Mouse (Mus musculus) hindbrain, embryonic 11.5 days (tissue): Measurements from ENCODE around the gene St5. TPM values are rescaled to one million over a fixed set of nuclear protein-coding genes. Genes with fewer than 3 reads are reported as not detected.

ENCODE experiments used
- ATAC-seq: fragments of 200-750 bp; cut with Nextera tagmentation; 2 replicates; pipeline ENCODE4 v1.8.0; 2017; ENCODE audit warnings: mild to moderate bottlenecking, moderate TSS enrichment, moderate library complexity; ENCODE audit not compliant: low FRiP score
- DNase-seq: peaks from one replicate; pipeline ENCODE4 v3.0.0-alpha.2; 2015; ENCODE audit warnings: low spot score
- H3K27ac ChIP-seq: fragments of 300-500 bp; sonication (generic); 2 replicates; pipeline ENCODE4 v1.5.1; 2014; ENCODE audit warnings: mild to moderate bottlenecking, low read depth, low read length
- H3K27me3 ChIP-seq: fragments of 300-500 bp; sonication (generic); 2 replicates; pipeline ENCODE4 v1.6.1; 2014; ENCODE audit warnings: mild to moderate bottlenecking, low read length, moderate library complexity, mixed read lengths; ENCODE audit not compliant: control insufficient read depth, insufficient read depth
- H3K36me3 ChIP-seq: fragments of 300-500 bp; sonication (generic); 2 replicates; pipeline ENCODE4 v1.6.1; 2014; ENCODE audit warnings: mild to moderate bottlenecking, low read length, moderate library complexity, mixed read lengths; ENCODE audit not compliant: control insufficient read depth, insufficient read depth
- H3K4me1 ChIP-seq: fragments of 300-500 bp; sonication (generic); replicated peaks from 2 replicates; pipeline ENCODE4 v1.6.1; 2014; ENCODE audit warnings: low read length, mixed read lengths; ENCODE audit not compliant: control insufficient read depth, insufficient read depth
- H3K4me2 ChIP-seq: fragments of 300-500 bp; sonication (generic); replicated peaks from 2 replicates; pipeline ENCODE4 v1.6.1; 2014; ENCODE audit warnings: mild to moderate bottlenecking, low read depth, low read length
- H3K4me3 ChIP-seq: fragments of 300-500 bp; sonication (generic); 2 replicates; pipeline ENCODE4 v1.5.1; 2014; ENCODE audit warnings: low read depth, low read length
- H3K9ac ChIP-seq: fragments of 300-500 bp; sonication (generic); 2 replicates; pipeline ENCODE4 v1.6.1; 2014; ENCODE audit warnings: low read depth, low read length
- H3K9me3 ChIP-seq: fragments of 300-500 bp; sonication (generic); 2 replicates; pipeline ENCODE4 v1.6.1; 2016; ENCODE audit warnings: low read length; ENCODE audit not compliant: control insufficient read depth
- whole genome bisulfite sequencing: fragments of 180-500 bp; shearing (Covaris S2); extraction: QIAGEN DNeasy Blood & Tissue Kit; methylation state at CpG from one replicate; pipeline ENCODE4 v1.1.7; 2014; 5-methylcytosine and 5-hydroxymethylcytosine counted together
- polyA plus RNA-seq: library from polyadenylated mRNA; unstranded; fragments of >200 nt; fragmentation: Nextera tagmentation; extraction: Ambion mirVana; gene quantifications from 2 replicates; pipeline ENCODE4 v1.2.1, GENCODE M21; 2014

The St5 gene
- polyA plus RNA-seq, 1 experiment from 2014 or later, result 32.5 TPM

GRCm38 (mm10) chr7:109620288-109620687 is 83.1 kb downstream of the St5 start:
- ATAC-seq, result no peak
- WGBS, result 77% methylated on average over 3 of the region's 3 CpGs
- no peak overlapping the region for H3K4me3 ChIP-seq

GRCm38 (mm10) chr7:109618721-109619120 is 84.7 kb downstream of the St5 start:
- Histone ChIP-seq H3K4me2 (no peak overlapping the region), H3K4me1 (0 out of 2 replicates have a peak, but pooled peaks cover 3% of the 10 kb centered on the region), H3K27me3 (no peaks in the 10 kb centered on the region), H3K4me3 (no peak overlapping the region), H3K36me3 (no peaks in the 10 kb centered on the region), H3K9me3 (no peaks in the 10 kb centered on the region), H3K9ac (no peak overlapping the region), H3K27ac (no peak overlapping the region)
- 24% methylated on average over 6 of the region's 6 CpGs for WGBS
- peak; percentile 73 for DNase-seq
- no peak for ATAC-seq

More at GRCm38 (mm10) chr7:109620288-109620687, 83.1 kb downstream of the St5 start:
- Histone ChIP-seq H3K9me3 (no peaks in the 10 kb centered on the region), H3K36me3 (no peaks in the 10 kb centered on the region), H3K27ac (no peak overlapping the region), H3K4me2 (no peak overlapping the region), H3K27me3 (no peaks in the 10 kb centered on the region), H3K4me1 (0 out of 2 replicates have a peak, but pooled peaks cover 2% of the 10 kb centered on the region), H3K9ac (no peak overlapping the region)
- no peak for DNase-seq

GRCm38 (mm10) chr7:109617838-109618237 is 85.6 kb downstream of the St5 start:
- ATAC-seq (no peak), DNase-seq (no peak)
- Histone ChIP-seq H3K4me2 (no peak overlapping the region), H3K4me3 (no peak overlapping the region), H3K9me3 (no peaks in the 10 kb centered on the region), H3K36me3 (no peaks in the 10 kb centered on the region), H3K9ac (no peak overlapping the region), H3K27ac (no peak overlapping the region), H3K27me3 (no peaks in the 10 kb centered on the region), H3K4me1 (peaks cover 4% of the 10 kb centered on the region; the same call in 1 of the 2 replicates)
- WGBS, result 83% methylated on average over 3 of the region's 3 CpGs

DNA sequence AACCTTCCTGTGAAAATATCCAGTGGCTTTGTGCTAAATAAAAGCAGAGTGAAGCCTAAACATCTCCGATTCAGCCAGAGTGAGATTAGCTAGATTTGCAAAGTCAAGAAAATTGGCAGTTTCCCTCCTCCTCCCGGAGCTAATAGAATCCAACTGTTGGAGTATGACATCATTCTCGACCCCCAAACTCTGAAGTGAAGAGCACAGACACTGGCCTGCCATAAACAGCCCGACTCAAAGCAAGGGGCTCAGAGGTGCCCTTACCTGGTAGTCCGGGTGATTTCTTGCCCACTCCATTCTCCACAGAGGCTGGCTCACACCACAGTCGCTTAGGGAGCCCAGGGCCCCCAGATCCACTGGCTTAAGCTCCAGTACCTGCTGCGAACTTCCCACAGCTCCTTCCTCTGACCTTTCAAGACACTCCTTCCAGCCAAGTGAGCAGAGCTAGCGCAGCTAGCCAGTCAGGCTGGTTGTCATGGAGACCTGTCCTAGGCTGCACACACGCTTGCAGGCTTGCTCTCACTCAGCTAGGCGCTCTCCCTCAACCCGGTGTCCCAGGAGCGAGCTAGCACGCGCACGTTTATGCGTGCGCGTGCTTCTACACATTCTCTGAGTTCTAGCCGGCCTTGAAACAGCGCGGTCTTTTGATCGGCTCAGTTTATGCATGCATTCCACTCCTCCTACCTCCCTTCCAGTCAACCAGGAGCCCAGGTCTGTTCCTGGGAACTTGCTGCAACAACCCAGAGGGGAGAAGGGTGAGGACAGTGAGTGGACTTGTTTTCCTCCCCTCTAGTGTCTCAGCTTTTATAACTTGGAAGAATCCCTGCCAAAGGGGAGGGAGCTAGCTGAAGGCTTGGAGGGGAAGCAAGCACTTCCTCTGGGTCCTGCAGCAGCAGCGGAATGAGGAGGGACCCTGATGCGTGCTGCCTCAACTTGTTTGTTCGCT is 87.1 kb downstream of the St5 start:
- Histone ChIP-seq H3K4me1 (peaks cover 6% of the 10 kb centered on the region; the same call in 1 of the 2 replicates), H3K36me3 (no peaks in the 10 kb centered on the region), H3K9me3 (no peaks in the 10 kb centered on the region), H3K4me2 (peak overlapping the region; percentile 50), H3K9ac (peak overlapping the region; percentile 42; the same call in 1 of the 2 replicates), H3K4me3 (peak overlapping the region; percentile 30), H3K27me3 (no peaks in the 10 kb centered on the region), H3K27ac (peak overlapping the region; percentile 73)
- ATAC-seq (peak; percentile 98), DNase-seq (peak; percentile 93)
- WGBS, result 3% methylated on average over 25 of the region's 25 CpGs

GRCm38 (mm10) chr7:109615601-109616000 is 87.8 kb downstream of the St5 start:
- no peak for ATAC-seq
- no peak for DNase-seq
- 36% methylated on average over 4 of the region's 4 CpGs for WGBS
- peak overlapping the region; percentile 42; the same call in 1 of the 2 replicates for H3K9ac ChIP-seq
- no peaks in the 10 kb centered on the region for H3K9me3 ChIP-seq
- H3K27ac ChIP-seq, result peak overlapping the region; percentile 73
- no peaks in the 10 kb centered on the region for H3K36me3 ChIP-seq
- peak overlapping the region; percentile 50 for H3K4me2 ChIP-seq
- peaks cover 6% of the 10 kb centered on the region; the same call in 1 of the 2 replicates for H3K4me1 ChIP-seq
- H3K4me3 ChIP-seq, result peak overlapping the region; percentile 30
- no peaks in the 10 kb centered on the region for H3K27me3 ChIP-seq

DNA sequence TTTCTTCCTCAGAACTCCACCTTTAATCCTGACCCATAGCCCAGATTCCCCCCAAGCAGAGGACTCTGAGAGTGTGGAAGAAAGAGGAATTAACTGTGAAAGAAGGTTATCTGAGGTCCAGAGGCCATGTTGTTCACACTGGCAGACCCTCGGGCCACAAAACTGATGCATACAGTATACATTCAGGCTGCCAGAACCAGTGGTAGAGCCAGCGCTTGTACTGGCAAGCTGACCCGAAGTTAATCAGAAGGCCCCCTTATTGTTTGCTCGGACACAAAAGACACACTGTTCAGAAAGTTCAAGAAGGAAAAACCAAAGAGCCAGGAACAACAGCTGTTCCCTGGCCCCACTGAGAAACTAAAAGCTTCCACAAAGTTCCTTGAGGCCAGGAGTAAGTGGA is 88.5 kb downstream of the St5 start:
- peak; percentile 21 for DNase-seq
- 23% methylated on average over 4 of the region's 4 CpGs for WGBS
- peak overlapping the region; percentile 73 for H3K27ac ChIP-seq
- no peak overlapping the region for H3K9ac ChIP-seq
- no peaks in the 10 kb centered on the region for H3K27me3 ChIP-seq
- no peak for ATAC-seq
- peak overlapping the region; percentile 21 for H3K4me2 ChIP-seq
- H3K4me3 ChIP-seq, result 0 out of 2 replicates have a peak overlapping the region, but pooled peaks have one; percentile 2
- no peaks in the 10 kb centered on the region for H3K36me3 ChIP-seq
- H3K9me3 ChIP-seq, result no peaks in the 10 kb centered on the region
- H3K4me1 ChIP-seq, result peaks cover 6% of the 10 kb centered on the region; the same call in 1 of the 2 replicates

GRCm38 (mm10) chr7:109613531-109614021 is 89.8 kb downstream of the St5 start:
- ATAC-seq (no peak), DNase-seq (peak; percentile 41)
- no peak overlapping the region for H3K9ac ChIP-seq
- no peaks in the 10 kb centered on the region for H3K27me3 ChIP-seq
- peaks cover 6% of the 10 kb centered on the region; the same call in 1 of the 2 replicates for H3K4me1 ChIP-seq
- H3K36me3 ChIP-seq, result no peaks in the 10 kb centered on the region
- H3K27ac ChIP-seq, result peak overlapping the region; percentile 14; the same call in 1 of the 2 replicates
- H3K9me3 ChIP-seq, result no peaks in the 10 kb centered on the region
- no peak overlapping the region for H3K4me3 ChIP-seq
- no peak overlapping the region for H3K4me2 ChIP-seq
- 56% methylated on average over 5 of the region's 5 CpGs for WGBS

- Histone ChIP-seq H3K9me3 (no peaks in the 10 kb centered on the region), H3K4me2 (no peak overlapping the region), H3K27me3 (no peaks in the 10 kb centered on the region), H3K9ac (no peak overlapping the region), H3K4me3 (no peak overlapping the region), H3K4me1 (peaks cover 6% of the 10 kb centered on the region; the same call in 1 of the 2 replicates), H3K27ac (peak overlapping the region; percentile 47), H3K36me3 (no peaks in the 10 kb centered on the region)
- no peak for DNase-seq
- ATAC-seq, result no peak
- 75% methylated on average over 2 of the region's 3 CpGs for WGBS
These were observed 90.4 kb downstream of the St5 start for GRCm38 (mm10) chr7:109613051-109613450.
